Mouse (Mus musculus) layer of hippocampus, postnatal 14 days (tissue): ENCODE data around the gene Sgcd. TPM values are rescaled to one million over a fixed set of nuclear protein-coding genes. Genes with fewer than 3 reads are reported as not detected.
"Not testable (repeated sequence)": the region's sequence is repeated elsewhere in the genome, so short reads cannot be mapped to it uniquely, and the experiment has no call there.

ENCODE experiments used
- DNase-seq, 2 experiments: peaks; one replicate each; pipeline ENCODE4 v3.0.0; 2021 to 2022; ENCODE audit warnings: low spot score in 2 of 2, mixed read lengths in 1 of 2
- total RNA-seq, 2 experiments: library from RNA; stranded (reverse); gene quantifications; 2 replicates each; pipeline ENCODE4 v1.2.3; 2021

Gene Sgcd
- total RNA-seq, 2 experiments from 2014 or later = 9.9 to 18.7 TPM

DNA sequence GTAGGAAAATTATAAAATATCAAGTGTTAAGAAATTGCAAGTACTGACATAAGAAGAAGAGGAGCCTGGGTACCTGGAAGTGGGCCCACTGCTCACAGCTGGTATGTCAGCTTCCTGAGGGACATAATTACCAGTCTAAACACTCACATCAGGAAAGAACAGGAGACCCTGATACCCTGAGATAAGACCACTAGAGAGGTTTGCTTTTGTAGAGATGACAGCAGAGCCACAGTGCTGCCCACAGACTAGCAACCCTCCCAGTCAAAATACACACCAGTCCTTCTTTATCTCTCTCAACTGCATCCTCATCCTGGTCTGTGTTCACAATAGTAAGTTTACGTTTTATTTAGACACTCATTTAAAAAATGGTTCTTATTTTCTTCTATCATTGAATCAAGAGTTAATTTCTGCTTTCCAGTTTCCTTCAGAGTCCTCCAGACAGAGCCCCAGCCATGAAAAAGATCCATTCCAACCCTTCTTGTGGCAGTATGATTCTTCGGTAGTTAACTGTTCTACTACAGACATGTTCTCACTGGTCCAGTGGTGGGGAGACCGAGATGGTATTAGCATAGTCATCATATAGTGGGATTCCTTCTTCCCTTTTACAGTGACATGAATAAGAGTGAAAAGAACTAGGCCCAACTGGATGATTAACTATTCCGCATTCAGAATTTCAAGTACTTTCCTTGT is 211.4 kb downstream of the Sgcd start:
- no peak for DNase-seq

DNA sequence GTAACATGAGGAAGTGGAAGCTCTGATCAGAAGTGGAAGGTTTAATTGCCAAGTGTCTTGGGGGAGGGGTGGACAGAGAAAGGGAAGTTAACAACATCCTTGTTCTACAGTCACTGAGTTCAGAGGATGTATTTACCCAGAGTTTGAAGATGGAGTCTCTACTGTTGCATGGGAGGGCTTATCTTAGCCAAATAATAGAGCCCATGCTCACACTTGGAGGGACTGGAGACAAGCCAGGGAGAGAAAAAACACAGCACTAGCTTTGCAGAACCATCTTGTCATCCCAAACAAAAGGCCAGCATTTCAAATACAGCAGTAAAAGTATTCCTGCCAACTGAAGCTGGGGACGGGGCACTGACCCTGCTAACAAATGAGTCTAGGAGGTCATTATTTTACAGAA is 212.8 kb downstream of the Sgcd start:
- no peak for DNase-seq

DNA sequence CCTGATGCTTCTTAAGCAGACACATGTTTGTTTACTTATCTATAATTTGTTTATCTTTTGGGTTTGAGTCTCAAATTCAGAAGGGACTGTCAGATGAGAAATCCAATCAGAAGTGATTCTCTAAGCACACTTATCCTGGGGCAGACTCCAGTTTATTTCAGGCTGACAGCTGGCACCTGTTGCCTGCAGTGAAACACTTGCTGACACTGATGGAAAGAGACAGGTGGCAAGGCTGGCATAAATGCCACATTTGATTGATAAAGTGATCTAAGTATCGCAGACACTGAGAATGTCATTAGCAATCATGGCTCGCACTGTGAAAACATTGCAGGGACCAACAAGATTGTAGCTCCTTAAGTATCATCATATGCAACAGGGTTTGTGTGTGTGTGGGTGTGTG is 222.9 kb downstream of the Sgcd start:
- DNase-seq = peak; percentile 54 to 69

DNA sequence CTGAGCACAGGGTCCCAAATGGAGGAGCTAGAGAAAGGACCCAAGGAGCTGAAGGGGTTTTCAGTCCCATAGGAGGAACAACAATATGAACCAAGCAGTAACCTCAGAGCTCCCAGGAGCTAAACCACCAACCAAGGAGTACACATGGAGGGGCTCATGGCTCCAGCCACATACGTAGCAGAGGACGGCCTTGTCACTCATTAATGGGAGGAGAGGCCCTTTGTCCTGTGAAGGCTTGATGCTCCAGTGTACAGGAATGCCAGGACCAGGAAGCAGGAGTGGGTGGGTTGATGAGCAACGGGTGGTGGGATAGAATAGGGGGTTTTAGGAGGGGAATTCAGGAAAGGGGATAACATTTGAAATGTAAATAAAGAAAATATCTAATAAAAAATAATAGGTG is 225.2 kb downstream of the Sgcd start:
- not testable (repeated sequence) for DNase-seq

DNA sequence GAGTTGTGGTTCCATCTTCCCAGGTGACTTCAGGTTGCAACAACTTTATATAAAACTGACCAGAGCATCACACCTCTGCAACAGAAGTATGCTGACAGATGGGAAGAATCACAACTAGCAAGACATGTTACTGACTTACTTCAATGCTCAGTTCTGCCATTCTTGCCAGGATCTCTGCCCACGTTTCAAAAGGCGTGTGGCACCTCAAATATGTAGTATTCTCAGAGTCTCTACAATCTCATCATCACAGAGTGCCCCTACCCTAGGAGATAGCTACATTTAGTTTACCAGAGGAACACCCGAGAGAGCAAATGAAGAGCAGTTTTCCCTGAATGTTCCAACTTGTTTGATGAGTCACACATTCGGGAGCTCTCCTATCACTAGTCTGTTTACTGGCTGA is 229.8 kb downstream of the Sgcd start:
- DNase-seq = no peak

DNA sequence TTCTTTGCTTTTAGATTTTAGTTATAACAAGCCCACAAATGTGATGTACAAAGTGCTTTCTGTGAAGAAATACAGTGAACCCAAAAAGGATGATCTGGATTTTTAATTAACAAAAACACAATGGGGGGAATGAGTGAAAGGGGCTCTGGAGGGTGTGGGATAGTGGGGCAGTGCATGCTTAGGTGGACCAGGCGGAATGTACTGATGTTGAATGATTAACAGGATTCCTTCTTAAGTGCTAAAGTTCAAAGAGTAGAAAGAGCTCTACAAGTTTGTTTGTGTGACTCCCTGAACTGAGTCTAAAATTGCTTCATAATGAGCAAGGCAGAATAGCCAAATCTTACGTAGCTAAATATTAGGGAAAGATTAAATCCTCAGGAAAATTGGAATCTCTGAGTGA is 246.0 kb downstream of the Sgcd start:
- DNase-seq = no peak

DNA sequence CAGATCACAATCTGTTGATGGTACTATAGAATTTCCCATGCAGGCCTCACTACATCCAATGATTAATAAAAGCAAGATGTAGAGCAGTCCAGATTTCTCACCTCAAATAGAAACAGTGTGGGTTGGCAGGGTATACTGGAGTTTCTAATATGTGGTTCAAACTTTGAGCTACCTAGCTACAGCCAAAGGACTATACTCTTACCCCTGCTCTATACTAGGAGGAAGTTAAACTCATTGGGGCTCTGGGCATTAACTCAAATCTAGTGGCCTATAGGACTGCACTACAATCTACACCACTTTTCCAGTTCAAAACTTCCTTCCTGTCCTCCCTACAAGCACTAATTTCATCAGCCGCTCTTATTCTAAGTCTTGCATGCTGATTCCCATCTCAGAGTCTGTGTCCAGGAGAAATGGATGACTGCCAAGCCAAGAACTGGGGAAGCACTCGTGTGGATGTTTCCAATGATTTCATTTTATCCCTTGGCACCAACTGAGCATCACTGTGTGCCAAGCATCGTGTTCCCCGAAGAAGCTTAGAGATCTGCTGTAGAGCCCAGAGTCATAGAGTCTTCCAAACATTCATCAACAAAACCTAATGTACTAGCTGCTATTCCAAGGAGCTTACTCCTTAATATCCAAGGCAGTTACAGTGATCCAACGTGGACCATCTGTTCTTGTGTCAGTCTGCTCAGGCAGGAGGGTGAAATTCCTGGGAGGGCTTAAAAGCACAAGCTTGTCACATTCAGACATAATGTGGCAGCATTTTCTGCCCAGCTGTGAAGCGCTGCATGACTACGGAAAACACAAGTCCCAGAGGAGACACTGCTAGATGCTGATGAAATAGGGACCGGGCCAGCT is 283.6 kb downstream of the Sgcd start:
- DNase-seq = peak; percentile 16 to 38

DNA sequence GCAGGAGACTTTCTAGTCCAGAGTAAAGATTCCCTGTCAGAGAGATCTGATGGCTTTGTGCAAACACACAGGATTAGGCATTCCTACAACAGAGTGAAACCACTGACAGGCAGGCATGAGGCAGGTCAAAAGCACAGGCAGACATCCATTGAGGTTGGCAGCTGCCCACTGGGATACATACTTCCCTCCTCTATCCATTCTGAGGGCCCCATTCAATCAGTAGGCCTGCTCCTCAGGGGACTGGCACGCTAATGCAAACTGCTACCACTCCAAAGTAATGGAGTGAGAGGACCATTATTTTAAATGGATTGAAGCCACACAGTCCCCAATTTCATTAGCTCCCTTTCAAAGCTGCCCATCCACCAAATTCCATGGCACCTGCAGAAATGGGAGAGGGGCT is 293.2 kb downstream of the Sgcd start:
- DNase-seq = no peak

DNA sequence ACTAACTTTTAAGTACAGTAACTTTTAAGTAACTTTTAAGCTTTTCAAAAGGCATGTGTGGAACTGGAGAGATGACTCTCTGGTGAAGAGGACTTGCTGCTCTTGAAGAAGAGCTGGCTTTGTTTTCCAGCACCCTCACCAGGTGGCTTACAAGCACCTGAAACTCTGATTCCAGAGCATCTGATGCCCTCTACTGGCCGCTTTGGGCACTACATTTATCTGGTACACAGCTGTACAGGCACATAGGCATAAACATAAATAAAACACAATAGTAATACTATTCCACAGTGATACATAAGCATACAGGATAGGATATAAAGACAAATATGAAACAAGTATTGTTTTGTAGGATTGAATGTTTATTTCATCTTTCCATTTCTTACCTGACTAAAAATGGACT is 330.6 kb downstream of the Sgcd start:
- DNase-seq = no peak

DNA sequence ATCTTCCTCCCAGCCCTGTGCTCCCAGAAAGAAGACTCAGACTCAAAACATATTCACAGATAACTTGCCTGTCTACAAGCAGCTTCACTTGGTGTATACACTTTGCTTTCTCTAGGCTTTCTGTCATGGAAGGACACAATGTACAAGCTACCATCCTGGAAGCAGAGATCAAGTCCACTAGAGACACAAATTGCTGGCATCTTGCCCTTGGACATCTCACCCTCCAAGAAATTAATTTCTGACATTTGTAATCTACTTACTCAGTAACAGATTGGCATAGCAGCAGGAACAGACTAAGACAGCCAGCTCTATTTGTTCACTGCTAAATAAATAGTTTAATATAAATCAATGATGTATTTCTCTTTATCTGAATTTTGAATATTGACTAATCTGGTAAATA is 342.9 kb downstream of the Sgcd start:
- DNase-seq = no peak

DNA sequence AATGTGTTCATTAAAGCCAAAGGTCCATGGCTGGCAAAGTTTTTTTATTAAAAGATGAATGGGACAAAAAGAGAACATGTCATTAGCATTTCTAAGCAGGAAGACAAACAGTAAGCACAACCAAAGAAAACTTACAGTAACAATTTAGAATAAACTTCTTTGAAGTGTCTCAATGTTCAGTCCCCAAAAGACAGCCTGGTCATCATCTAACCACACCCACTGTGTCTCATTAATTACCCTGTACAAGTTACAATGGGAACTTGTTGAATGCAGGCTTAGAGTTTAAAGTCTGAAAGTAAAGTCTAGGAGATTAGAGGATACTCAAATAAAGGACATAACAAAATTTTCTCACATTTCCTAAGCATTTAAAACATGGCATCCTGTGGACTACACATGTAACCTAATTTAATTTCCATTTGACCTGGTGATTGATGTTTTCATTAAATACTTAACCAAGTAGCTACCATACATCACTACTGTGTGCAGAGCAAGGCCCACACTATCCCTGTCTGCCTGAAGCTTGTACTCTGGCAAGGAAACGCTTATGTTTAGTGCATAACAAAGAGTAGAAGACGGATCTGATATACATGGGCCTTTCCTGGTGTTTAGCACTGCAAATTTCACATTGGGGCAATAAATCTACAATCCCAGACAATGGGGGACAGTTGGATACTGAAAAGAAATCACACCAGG is 347.1 kb downstream of the Sgcd start:
- DNase-seq = no peak

DNA sequence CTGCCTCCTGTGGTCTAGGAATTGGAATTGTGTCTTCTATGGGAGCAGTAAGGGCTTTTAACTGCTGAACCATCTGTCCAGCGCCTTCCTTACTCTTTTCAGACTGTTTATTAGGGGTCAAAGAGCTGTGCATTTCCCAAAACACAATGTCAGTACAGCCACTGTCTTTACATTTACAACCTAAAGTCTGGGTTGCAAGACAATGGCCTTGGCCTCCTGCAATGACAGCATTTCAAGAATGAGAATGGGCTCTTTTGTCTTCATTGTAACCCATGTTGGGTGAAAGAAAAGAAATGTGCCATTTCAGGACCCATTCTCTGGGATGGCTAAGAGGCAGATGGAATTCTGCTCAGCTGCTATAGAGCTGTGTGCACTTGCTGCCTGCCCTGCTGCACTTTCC is 348.2 kb downstream of the Sgcd start:
- DNase-seq = no peak

DNA sequence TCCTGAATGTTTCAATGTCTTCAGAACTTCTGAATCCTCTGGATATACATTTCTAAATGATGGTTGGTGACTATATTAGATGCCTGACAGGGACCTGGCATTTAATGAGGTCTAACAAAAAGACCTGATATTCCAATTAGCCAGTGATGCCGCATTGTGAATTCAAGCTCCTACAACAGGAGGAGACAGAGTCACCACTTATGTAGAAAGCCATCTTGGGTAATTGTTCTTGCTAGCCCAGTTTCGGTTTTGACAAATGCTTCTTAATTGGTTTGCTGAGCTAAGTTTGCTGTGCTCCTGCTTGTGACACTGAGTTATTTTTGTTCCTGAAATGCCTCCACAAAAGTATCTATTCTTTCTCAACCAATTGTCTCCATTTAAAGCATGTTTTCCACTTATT is 358.6 kb downstream of the Sgcd start:
- DNase-seq = no peak

DNA sequence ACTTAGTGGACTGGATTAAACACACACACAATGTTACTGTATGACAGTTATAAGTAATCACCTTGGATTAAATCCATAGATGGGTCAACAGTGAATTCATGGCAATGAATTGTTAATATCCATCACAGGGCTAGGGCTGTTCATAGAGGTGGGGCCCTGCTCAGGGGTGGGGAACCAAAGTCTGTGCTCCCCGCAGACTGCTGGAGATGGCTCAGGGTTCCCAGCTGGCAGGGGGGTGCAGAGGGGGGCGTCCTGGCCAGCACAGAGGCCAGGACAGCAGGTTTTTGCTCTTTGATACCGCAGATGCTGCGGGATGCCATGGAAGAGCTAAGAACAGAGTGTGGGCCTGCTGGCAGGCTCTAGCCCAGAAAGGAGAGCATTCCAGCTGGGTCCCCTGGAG is 378.9 kb downstream of the Sgcd start:
- no peak for DNase-seq

DNA sequence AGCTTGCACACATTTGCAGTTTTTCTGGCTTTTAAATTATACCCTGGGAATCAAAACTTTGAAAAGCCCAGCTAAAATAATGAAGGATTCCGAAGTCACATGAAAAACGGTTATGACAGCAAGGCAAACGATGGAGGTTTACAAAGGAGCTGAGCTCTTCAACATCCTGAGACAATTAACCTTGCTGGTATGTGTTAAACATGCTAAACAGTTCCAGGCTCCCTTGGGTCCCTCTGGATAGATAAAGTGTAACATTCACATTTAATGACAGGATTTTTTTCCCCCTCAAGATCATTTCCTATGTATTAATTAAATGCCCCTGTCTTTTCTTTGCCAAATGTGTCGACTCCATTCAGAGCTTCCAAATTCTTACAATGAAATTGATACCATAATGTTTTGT is 414.1 kb downstream of the Sgcd start:
- DNase-seq = no peak

DNA sequence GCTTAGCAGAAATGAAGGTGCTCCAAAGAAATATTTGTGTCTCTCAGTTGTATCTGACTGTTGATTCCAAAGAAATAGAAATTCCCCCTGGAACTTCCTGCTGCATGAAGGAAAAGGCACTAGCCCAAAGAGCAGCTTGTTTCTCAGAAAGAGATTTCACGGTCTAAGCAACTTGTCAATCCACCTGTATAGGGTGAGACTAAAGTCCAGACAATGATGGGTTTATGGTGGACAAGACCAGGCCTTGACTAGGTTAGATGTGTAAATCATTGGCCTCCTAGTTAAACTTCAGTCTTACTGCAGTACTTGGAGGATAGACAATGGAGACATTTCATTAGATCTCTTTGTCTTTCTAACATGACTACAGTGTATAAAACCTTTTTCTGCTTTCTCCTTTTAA is 420.3 kb downstream of the Sgcd start:
- DNase-seq = no peak

DNA sequence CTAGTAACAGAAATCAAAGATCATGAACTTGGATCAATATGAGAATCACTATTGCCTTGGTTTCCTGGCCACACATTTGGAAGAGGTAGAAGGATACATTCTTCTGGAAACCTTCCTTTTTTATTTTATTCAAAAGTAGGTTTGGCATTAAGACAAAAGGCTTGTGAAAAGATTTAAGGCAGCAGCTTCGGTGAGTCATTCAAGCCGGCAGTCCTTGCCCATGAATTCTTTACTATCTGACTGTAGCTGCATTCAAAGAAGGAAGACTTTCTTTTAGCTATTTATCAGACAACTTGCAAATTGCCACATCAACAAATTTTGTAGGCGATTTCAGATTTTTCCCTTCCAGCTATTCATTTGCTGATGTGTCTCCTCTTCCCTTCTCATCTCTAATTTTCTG is 422.6 kb downstream of the Sgcd start:
- no peak for DNase-seq

DNA sequence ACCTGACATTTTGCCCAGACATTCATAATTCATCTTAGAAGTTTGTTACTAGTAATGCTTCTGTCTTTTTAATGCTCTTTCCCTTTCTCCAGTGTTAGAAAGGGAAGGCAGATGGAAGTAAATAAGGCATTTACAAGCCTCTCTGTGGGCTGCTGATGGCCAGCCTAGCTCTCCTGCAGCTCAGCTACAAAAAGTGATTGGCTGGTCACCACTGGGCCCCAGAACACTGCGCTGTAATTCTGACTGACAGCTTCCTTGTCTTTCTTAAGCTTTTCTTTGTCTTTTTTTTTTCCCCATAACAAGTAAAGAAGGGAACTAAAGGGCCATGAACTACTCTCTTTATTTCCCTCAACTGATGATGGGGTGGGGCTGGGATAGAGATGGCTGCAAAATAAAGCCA is 463.9 kb downstream of the Sgcd start:
- no peak for DNase-seq

DNA sequence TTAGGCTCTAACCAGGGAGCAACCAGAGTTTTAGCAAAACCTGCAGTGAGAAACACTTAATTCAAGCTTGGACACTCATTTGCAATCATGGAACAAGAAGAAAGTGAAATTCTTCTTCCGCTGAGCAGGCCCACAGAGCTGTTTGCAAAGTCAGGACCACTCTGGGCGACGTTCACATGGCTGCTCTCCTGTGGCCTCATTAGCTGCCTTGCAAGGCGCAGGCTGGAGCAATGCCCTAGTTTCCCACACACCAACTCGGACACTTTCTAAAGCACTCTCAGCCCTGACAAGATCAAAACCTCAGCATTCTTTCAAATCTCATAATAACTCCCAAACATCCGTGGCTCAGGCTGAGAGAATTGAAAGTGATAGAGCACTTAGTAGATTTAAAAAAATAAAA is 480.7 kb downstream of the Sgcd start:
- DNase-seq = peak; percentile 3 to 4

DNA sequence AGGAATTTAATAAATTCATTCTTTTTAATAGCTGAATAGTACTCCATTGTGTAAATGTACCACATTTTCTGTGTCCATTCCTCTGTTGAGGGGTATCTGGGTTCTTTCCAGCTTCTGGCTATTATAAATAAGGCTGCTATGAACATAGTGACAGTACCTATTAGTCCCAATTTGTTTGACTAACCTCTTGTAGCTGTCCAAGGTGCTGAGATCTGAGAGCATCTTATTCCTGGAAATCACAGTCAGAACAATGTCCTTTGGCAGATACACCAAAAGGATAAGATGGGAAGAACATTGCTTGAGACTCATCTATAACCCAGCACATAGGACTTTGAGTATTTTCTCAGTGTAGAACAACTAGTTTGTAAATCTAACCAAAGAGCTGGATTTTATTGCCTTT is 485.5 kb downstream of the Sgcd start:
- DNase-seq = not testable (repeated sequence)

DNA sequence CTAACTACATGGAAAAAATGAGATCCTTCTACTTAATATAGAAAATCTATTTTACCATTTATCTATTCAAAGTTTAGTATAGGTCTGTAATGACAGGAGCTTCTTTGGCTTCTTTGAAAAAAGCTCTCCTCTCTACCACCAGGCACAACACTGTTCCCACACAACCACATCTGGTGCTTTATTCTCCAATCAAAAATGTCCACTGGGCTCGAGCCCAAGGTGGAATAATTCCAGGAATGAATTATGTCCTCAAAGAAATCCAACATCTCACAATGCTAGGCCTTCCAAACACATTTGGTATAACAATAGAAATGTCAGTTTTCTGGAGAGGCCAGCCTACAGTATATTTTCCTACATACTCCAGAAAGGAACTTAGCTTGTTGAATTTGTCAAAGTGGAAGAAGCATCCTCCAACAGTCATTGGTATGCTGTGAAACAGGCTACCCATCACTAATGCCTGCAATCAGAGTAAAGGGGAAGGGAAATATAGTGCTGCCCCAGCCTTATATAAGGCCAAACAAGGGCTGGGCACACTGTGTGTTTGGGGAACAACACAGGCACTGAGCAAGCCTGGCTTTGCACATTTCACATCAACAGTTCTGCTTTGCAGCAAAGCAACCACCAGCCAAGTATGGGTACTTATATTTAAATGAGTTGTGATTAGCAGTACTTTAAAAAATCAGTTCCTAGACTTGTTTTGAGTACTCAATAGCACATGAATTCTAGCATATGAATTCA is 515.1 kb downstream of the Sgcd start:
- peak in 1 of 2 experiments; percentile 4 for DNase-seq
